Mouse (Mus musculus) kidney, adult 2 months (tissue): ENCODE data around the gene Gm1673.

Experiments
- CTCF ChIP-seq: fragments of 200-500 bp; conservative IDR thresholded peaks from 2 replicates; pipeline ENCODE4 v1.5.1; 2011; ENCODE audit warnings: low read depth, mild to moderate bottlenecking, control low read depth, low read length, moderate library complexity, mixed read lengths; ENCODE audit not compliant: insufficient read depth, insufficient read length
- POLR2A ChIP-seq: fragments of 200-500 bp; IDR thresholded peaks from one replicate; pipeline ENCODE4 v1.6.1; 2011; ENCODE audit warnings: low read depth, low read length, control low read depth

GRCm38 (mm10) chr5:33997051-33997741 lies 14.0 kb downstream of the Gm1673 start:
- TF ChIP-seq CTCF (no peak), POLR2A (no peak)
